Mouse (Mus musculus) thymus, adult 18-20 months (tissue): Measurements from ENCODE around the gene Fig4.

Source experiments
- DNase-seq, 2 experiments: peaks; one replicate each; pipeline ENCODE4 v3.0.0; 2022; ENCODE audit warnings: mixed read lengths in 2 of 2

Fig4 gene

GRCm38 (mm10) chr10:41208860-41209377 is 94.1 kb downstream of the Fig4 start:
- DNase-seq = no peak

- no peak for DNase-seq
Measured at GRCm38 (mm10) chr10:41205647-41206046, 97.4 kb downstream of the Fig4 start.

GRCm38 (mm10) chr10:41204637-41205315 is 98.3 kb downstream of the Fig4 start:
- no peak for DNase-seq

- DNase-seq = no peak
Measured at GRCm38 (mm10) chr10:41204191-41204590, 98.9 kb downstream of the Fig4 start.

GRCm38 (mm10) chr10:41198719-41199118 is 104.3 kb downstream of the Fig4 start:
- no peak for DNase-seq

GRCm38 (mm10) chr10:41197788-41198187 is 105.3 kb downstream of the Fig4 start:
- no peak for DNase-seq

- no peak for DNase-seq
Measured at GRCm38 (mm10) chr10:41196295-41196694, 106.8 kb downstream of the Fig4 start.

GRCm38 (mm10) chr10:41189392-41189791 is 113.7 kb downstream of the Fig4 start:
- DNase-seq = no peak

- DNase-seq = no peak
Measured at GRCm38 (mm10) chr10:41183975-41184374, 119.1 kb downstream of the Fig4 start.

- no peak for DNase-seq
Measured at GRCm38 (mm10) chr10:41182644-41183043, 120.4 kb downstream of the Fig4 start.

- DNase-seq = no peak
Measured at GRCm38 (mm10) chr10:41166141-41166540, 136.9 kb downstream of the Fig4 start.

GRCm38 (mm10) chr10:41163108-41163507 is 140.0 kb downstream of the Fig4 start:
- DNase-seq = no peak

- no peak for DNase-seq
Measured at GRCm38 (mm10) chr10:41157296-41157695, 145.8 kb downstream of the Fig4 start.

- no peak for DNase-seq
Measured at GRCm38 (mm10) chr10:41156693-41157092, 146.4 kb downstream of the Fig4 start.

- DNase-seq = no peak
Measured at GRCm38 (mm10) chr10:41153229-41153750, 149.8 kb downstream of the Fig4 start.

GRCm38 (mm10) chr10:41151901-41152300 is 151.2 kb downstream of the Fig4 start:
- DNase-seq = no peak

GRCm38 (mm10) chr10:41151441-41151840 is 151.6 kb downstream of the Fig4 start:
- DNase-seq = no peak

GRCm38 (mm10) chr10:41151021-41151420 is 152.0 kb downstream of the Fig4 start:
- no peak for DNase-seq

GRCm38 (mm10) chr10:41150496-41150895 is 152.6 kb downstream of the Fig4 start:
- DNase-seq = no peak

GRCm38 (mm10) chr10:41149307-41149706 is 153.8 kb downstream of the Fig4 start:
- no peak for DNase-seq

- no peak for DNase-seq
Measured at GRCm38 (mm10) chr10:41146141-41146540, 156.9 kb downstream of the Fig4 start.
